Mouse (Mus musculus) hindbrain, postnatal 0 days (tissue): ENCODE measurements around the gene B4galt7. TPM values are rescaled to one million over a fixed set of nuclear protein-coding genes. Genes with fewer than 3 reads are reported as not detected.

Experiments used
- ATAC-seq: fragments of 200-750 bp; cut with Nextera tagmentation; 2 replicates; pipeline ENCODE4 v1.8.0; 2017; ENCODE audit warnings: mild to moderate bottlenecking, moderate TSS enrichment, moderate library complexity
- DNase-seq: peaks from one replicate; pipeline ENCODE4 v3.0.0-alpha.2; 2015; ENCODE audit warnings: low spot score
- H3K27ac ChIP-seq: fragments of 300-500 bp; sonication (generic); 2 replicates; pipeline ENCODE4 v1.5.1; 2014; ENCODE audit warnings: mild to moderate bottlenecking
- H3K27me3 ChIP-seq: fragments of 300-500 bp; sonication (generic); 2 replicates; pipeline ENCODE4 v1.6.1; 2014; ENCODE audit warnings: low read length, mixed read lengths; ENCODE audit not compliant: insufficient read depth
- H3K36me3 ChIP-seq: fragments of 300-500 bp; sonication (generic); 2 replicates; pipeline ENCODE4 v1.6.1; 2014; ENCODE audit warnings: low read length, mixed read lengths; ENCODE audit not compliant: insufficient read depth
- H3K4me1 ChIP-seq: fragments of 300-500 bp; sonication (generic); 2 replicates; pipeline ENCODE4 v1.6.1; 2014; ENCODE audit warnings: antibody characterized with exemption, low read length, mixed read lengths; ENCODE audit not compliant: insufficient read depth
- H3K4me2 ChIP-seq: fragments of 300-500 bp; sonication (generic); 2 replicates; pipeline ENCODE4 v1.6.1; 2014; ENCODE audit warnings: low read depth, mild to moderate bottlenecking, low read length, moderate library complexity, mixed read lengths
- H3K4me3 ChIP-seq: fragments of 300-500 bp; sonication (generic); 2 replicates; pipeline ENCODE4 v1.5.1; 2014; ENCODE audit warnings: low read length
- H3K9ac ChIP-seq: fragments of 300-500 bp; sonication (generic); replicated peaks from 2 replicates; pipeline ENCODE4 v1.6.1; 2014; ENCODE audit warnings: mild to moderate bottlenecking, low read length, moderate library complexity, mixed read lengths
- H3K9me3 ChIP-seq: fragments of 300-500 bp; sonication (generic); 2 replicates; pipeline ENCODE4 v1.6.1; 2016; ENCODE audit warnings: low read length, mixed read lengths
- CTCF ChIP-seq: IDR thresholded peaks from 2 replicates; pipeline ENCODE4 v1.5.1; 2016; ENCODE audit warnings: antibody characterized with exemption, control low read depth, low read depth
- WGBS: fragments of 180-500 bp; shearing (Covaris S2); extraction: QIAGEN DNeasy Blood & Tissue Kit; methylation state at CpG from one replicate; pipeline ENCODE4 v1.1.7; 2014; 5-methylcytosine and 5-hydroxymethylcytosine counted together
- polyA plus RNA-seq: library from polyadenylated mRNA; unstranded; fragments of >200 nt; fragmentation: Nextera tagmentation; extraction: Ambion mirVana; gene quantifications from 2 replicates; pipeline ENCODE4 v1.2.1, GENCODE M21; 2015
- total RNA-seq: library from RNA; depleted of rRNA; stranded (reverse); fragments of >200 nt; gene quantifications from 2 replicates; pipeline ENCODE4 v1.2.3, GENCODE M21; 2014

Gene B4galt7
- total and polyA plus RNA-seq, 2 experiments from 2014 or later: 44.0 to 66.8 TPM

- peak overlapping the region; percentile 96 for H3K4me2 ChIP-seq
- H3K27ac ChIP-seq: peak overlapping the region; percentile 90
- peak; percentile 53 for ATAC-seq
- no peaks in the 10 kb centered on the region for H3K9me3 ChIP-seq
- no peaks in the 10 kb centered on the region for H3K27me3 ChIP-seq
- TF ChIP-seq CTCF: peak; percentile 44
- peak overlapping the region; percentile 72 for H3K4me3 ChIP-seq
- WGBS: 2% methylated on average over 16 of the region's 16 CpGs
- peak overlapping the region; percentile 91 for H3K9ac ChIP-seq
- DNase-seq: peak; percentile 60
- H3K4me1 ChIP-seq: peaks cover 9% of the 10 kb centered on the region
- no peaks in the 10 kb centered on the region for H3K36me3 ChIP-seq
Measured at GRCm38 (mm10) chr13:55569726-55570285, 29.9 kb upstream of the B4galt7 start.

GRCm38 (mm10) chr13:55570286-55570973, 29.3 kb upstream of the B4galt7 start:
- Histone ChIP-seq H3K4me3 (peak overlapping the region; percentile 72), H3K27ac (peak overlapping the region; percentile 90), H3K27me3 (no peaks in the 10 kb centered on the region), H3K4me2 (peak overlapping the region; percentile 96), H3K9me3 (no peaks in the 10 kb centered on the region), H3K4me1 (peaks cover 9% of the 10 kb centered on the region), H3K36me3 (no peaks in the 10 kb centered on the region), H3K9ac (peak overlapping the region; percentile 91)
- ATAC-seq (peak; percentile 71), DNase-seq (peak; percentile 53)
- no peak for TF ChIP-seq CTCF
- WGBS: under 1% methylated on average over 43 of the region's 47 CpGs

- no peaks in the 10 kb centered on the region for H3K9me3 ChIP-seq
- WGBS: 2% methylated on average over 36 of the region's 47 CpGs
- no peaks in the 10 kb centered on the region for H3K27me3 ChIP-seq
- H3K4me3 ChIP-seq: peak within 1 kb of the TSS; percentile 72
- ATAC-seq (peak; percentile 91), DNase-seq (peak; percentile 96)
- peaks cover 9% of the 10 kb centered on the region for H3K4me1 ChIP-seq
- H3K36me3 ChIP-seq: no peaks in the 10 kb centered on the region
- TF ChIP-seq CTCF: no peak
- peak within 1 kb of the TSS; percentile 91 for H3K9ac ChIP-seq
- H3K4me2 ChIP-seq: peak within 1 kb of the TSS; percentile 96
- H3K27ac ChIP-seq: peak within 1 kb of the TSS; percentile 90
Measured at GRCm38 (mm10) chr13:55571027-55571751, 28.5 kb upstream of the B4galt7 start, which contains the start of gene Fam193b. Gene Fam193b (minus strand): TSS chr13:55571120.

- Histone ChIP-seq H3K9me3 (no peaks in the 10 kb centered on the region), H3K27ac (no peak overlapping the region), H3K4me2 (peak overlapping the region; percentile 96), H3K4me3 (no peak overlapping the region; the same call in 1 of the 2 replicates), H3K9ac (no peak overlapping the region), H3K4me1 (peaks cover 9% of the 10 kb centered on the region), H3K27me3 (no peaks in the 10 kb centered on the region), H3K36me3 (no peaks in the 10 kb centered on the region)
- DNase-seq (no peak), ATAC-seq (no peak)
- WGBS: 90% methylated on average over 2 of the region's 2 CpGs
- no peak for TF ChIP-seq CTCF
Measured at GRCm38 (mm10) chr13:55571977-55572376, 27.7 kb upstream of the B4galt7 start.

- Histone ChIP-seq H3K27me3 (no peaks in the 10 kb centered on the region), H3K4me1 (peaks cover 9% of the 10 kb centered on the region), H3K4me2 (no peak within 1 kb of the TSS), H3K4me3 (no peak within 1 kb of the TSS), H3K36me3 (no peaks in the 10 kb centered on the region), H3K9ac (no peak within 1 kb of the TSS), H3K9me3 (no peaks in the 10 kb centered on the region), H3K27ac (no peak within 1 kb of the TSS)
- DNase-seq (no peak), ATAC-seq (no peak)
- WGBS: 100% methylated on average over 2 of the region's 2 CpGs
- TF ChIP-seq CTCF: no peak
Measured at GRCm38 (mm10) chr13:55573432-55573831, 26.3 kb upstream of the B4galt7 start, which contains the start of gene Tmed9. Gene Tmed9 (plus strand): TSS chr13:55573732.

- Histone ChIP-seq H3K27ac (no peak overlapping the region), H3K9me3 (no peaks in the 10 kb centered on the region), H3K27me3 (no peaks in the 10 kb centered on the region), H3K4me1 (peaks cover 4% of the 10 kb centered on the region), H3K36me3 (no peaks in the 10 kb centered on the region), H3K4me2 (no peak overlapping the region), H3K9ac (no peak overlapping the region), H3K4me3 (no peak overlapping the region)
- peak; percentile 70 for DNase-seq
- no peak for TF ChIP-seq CTCF
- 66% methylated on average over 5 of the region's 5 CpGs for whole genome bisulfite sequencing
- no peak for ATAC-seq
Measured at GRCm38 (mm10) chr13:55574321-55574720, 25.4 kb upstream of the B4galt7 start.
